Mouse (Mus musculus) layer of hippocampus, adult 18-20 months (tissue): ENCODE results near the gene Map4k3. TPM values are rescaled to one million over a fixed set of nuclear protein-coding genes. Genes with fewer than 3 reads are reported as not detected.

ENCODE experiments used
- DNase-seq, 2 experiments: peaks; one replicate each; pipeline ENCODE4 v3.0.0; 2022; ENCODE audit warnings: low spot score in 2 of 2
- total RNA-seq, 2 experiments: library from RNA; stranded (reverse); gene quantifications; 2 replicates each; pipeline ENCODE4 v1.2.3; 2021

The Map4k3 gene
- total RNA-seq, 2 experiments from 2014 or later = 87.2 to 94.3 TPM

DNA sequence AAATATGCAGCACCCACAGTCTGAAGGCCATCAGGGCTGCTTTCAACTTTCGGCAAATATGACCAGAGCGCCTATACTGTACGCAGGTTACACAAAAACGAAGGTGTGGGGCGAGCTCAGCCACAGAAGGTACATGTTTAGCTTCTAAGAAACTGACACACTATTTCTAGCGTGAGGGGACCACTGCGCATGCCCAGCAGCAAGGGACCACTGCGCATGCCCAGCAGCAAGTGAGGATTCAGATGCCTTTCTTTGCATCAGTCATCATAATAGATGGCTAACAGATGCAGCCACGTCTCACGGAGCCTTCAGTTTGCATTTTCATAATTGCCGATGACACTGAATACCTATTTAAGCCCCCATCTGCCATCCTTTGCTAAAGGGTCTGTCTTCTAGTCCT lies 39.6 kb downstream of the Map4k3 start:
- no peak for DNase-seq

DNA sequence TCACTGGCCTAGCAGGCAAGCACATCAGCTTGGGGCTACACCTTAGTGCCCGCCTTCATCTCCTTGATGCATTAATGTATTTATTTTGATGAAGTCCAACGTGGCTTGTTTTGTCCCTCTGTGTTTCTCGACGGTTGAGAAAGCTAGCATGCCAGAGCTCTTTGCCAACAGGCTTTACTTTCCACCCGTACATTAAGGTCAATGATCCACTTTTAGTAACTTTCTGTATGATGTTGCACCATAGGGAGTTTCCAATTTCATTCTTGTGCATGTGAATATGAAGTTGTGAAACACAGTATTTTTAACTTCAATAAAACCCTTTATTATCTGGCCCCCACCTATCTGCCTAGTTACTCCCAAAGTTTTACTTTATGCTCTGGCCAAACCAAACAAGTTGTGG lies 42.2 kb downstream of the Map4k3 start:
- DNase-seq = no peak

DNA sequence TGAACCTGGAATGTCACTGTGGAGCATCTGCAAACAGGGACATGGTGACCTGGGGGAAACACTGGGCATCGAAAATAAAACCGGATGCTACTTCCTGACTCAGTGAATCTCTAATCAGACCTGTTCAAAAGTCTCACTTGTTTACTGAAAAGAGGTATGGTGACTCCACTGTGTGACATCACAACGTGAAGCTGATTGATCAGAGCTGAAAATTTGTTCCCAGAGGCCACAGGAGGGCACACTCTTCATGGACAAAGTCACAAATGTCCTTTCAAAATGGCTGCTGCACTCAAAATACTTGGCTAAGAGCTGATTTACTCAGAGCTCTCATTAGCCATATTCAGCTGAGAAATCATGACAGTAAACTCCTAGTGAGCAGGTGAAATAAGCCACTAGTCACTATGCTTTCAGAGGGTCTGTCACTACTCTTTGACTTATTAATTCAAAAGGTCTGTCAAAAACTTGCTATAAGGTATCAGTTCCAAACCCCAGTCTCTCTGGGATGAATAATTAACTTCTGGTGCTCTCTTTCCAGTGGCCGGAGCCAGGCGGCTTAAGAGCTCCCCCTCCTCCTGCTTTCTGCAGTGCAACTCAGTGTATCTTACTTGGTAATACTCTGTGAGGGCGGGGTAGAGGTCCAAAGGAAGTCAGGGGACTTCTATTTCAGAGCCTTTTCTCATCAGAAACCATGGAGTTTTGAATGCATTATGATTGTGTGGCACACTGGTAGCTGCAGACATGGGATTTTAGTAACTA lies 44.3 kb downstream of the Map4k3 start:
- no peak for DNase-seq

DNA sequence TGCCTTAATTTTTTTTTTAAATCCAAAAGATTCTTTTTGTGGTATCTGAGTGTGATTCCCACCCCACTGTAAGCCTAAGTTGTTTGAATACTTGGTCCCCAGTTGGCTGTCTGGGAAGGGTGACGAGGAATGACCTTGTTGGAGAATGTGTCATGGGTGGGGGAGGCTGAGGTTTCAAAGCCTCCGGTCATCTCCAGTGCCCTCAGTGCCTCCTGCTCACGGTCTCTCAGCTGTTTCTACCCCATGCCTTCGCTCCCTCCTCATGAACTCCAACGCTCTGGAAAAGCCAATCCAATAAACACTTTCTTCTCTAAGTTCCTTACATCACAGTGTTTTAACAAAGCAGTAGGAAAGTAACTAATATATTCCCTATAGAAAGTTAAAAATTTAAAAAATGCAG lies 45.2 kb downstream of the Map4k3 start:
- DNase-seq = no peak

DNA sequence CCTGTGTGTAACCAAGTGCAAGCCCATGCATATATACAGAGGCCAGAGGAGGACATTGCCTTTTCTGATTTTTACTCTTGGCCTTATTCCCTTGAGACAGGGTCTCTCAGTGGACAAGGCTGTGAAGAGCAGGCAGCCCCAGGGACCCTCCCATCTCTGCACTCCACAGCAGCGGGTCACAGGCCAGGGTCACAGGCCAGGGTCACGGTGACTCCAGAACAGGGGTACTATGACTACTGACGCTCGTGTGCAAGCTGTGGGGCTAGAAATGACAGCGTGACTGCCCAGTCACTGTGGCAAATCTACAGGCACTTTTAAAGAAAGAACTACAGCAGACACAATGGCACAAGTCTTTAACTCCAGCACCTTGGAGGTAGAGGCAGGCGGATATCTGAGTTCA lies 50.1 kb downstream of the Map4k3 start:
- DNase-seq = no peak

DNA sequence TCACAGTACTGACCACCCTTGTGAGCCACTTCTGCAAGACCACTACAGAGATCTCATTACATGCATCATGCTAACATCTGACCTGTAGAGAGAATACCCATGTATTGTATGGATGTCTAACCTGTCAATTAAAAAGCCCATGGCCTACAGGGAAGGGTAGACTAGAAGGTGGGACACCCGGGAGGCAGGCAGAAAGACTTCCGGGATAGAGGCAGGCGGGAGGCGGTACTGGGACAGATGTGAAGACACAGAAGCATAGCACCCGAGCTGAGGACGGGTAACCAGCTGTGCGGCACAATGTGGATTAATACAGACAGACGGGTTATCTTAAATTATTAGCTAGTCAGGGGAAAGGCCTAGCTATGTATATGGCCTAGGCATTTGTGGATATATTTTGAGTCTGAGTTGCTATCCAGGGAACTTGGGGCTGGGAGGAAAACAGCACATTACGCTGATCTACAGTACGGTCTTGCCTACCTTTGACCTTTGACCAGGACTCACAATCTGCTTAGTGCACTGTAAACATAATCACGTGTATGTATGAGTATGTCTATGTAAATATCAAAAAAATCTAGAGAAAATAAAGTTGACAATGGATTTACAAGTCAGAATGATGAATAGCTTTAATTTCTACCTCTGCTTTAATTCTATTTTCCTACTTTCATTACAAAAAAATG lies 51.3 kb downstream of the Map4k3 start:
- no peak for DNase-seq

DNA sequence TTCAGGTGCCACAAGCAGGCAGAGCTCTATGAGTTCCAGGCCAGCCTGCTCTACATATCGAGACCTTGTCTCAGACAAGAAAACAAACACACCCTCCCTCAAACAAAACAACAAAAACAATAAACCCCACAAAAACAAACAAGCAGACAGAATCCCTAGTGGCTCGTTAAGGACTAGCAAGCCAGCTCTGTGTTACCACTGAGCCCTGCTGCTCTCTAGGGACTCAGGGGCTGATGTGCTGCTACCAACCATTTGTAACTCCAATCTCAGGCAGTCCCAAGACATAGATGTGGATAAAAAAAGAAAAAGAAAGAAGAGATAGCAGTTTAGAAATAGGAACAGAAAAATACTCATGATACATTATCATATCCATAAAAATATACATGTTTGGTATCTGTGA lies 52.1 kb downstream of the Map4k3 start:
- DNase-seq = no peak

DNA sequence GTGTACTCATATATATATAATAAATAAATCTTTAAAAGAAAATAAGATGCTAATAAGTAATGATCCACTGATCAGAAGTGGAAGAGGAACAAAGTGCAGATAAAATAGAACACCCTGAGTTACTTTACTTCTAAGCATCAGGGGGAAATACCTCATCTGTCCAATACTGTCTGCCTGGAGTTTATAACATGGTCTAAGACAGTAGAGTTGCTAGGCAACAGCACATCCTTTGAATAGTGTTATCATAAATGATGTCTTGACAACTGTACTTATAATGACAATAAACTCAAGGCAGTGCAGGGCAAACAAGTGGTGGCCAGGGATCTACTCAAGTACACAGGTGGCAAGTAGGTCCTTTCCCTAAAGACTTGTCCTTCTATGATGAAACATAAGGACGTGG lies 57.9 kb downstream of the Map4k3 start:
- DNase-seq = no peak

DNA sequence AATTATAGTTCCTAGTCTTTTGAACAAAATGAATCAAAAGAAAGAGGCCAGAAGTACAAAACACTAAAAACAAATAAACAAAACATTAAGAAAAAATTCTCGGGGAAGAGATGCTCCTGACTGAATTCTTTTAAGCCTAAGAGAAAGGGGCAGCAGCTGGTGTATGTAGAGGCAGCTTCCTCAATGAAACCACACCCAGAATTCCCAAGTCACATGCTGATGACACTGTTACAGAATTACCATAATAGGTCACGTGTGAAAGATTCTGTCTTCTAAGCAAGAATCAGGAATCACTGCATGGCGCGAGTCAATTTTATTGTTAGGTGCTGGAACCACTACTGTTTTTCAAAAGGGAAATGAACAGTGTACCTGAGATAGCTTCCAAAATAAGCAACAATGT lies 64.7 kb downstream of the Map4k3 start:
- DNase-seq = no peak

DNA sequence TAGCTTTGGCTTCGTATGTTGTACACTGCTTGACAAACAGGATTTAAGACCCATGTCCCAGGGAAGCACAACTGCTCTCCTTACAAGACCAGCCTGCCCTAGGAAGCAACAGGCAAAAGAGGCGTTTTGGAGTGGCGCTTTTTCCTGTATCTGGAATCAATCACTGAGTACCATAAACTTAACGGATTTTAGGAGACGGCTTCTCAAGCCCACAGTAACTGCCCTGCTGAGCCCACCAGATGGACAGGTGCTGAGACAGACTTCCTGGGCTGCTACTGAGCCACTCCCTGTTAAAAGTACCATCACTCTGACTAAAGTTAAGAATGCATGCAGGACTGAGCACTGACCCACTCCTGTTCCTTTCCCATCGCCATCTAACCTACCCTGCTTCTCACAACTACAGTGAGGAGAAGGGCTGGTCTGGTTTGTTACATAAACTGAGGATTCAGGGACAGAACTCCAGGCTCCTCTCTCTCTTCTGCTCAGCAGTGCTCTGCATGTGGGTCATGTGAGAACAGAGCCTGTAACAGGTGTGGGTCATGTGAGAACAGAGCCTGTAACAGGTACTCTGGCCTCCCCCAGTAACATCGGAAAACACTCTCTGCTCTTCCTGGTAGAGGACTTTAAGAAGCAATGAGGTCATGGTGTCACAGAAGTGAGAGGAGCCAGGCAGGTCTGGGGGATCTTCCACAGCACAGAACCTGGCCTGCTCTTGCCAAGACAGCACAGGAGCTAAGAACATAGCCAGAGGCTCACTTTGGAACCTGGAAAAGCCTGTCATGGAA lies 65.3 kb downstream of the Map4k3 start:
- DNase-seq = no peak

DNA sequence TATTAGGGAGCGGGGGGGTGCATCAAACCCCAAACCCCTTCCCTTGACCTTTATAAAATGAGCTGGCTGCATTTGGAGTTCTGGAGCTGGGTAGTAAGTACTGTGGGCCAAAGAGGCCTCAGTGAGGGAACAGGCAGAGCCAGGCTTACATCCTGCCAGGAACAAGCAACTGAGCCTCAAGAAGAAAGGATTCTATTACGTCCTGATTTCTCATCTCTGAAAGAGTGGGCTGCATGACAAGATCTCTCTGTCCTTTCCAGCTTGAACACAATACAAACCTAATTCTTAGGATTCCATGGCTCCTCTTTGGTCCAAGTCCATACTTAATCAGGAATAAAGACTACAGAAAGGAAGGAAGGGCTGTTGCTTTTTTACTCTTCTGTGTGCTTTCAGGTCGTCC lies 66.4 kb downstream of the Map4k3 start:
- DNase-seq = peak in 1 of 2 experiments; percentile 30

DNA sequence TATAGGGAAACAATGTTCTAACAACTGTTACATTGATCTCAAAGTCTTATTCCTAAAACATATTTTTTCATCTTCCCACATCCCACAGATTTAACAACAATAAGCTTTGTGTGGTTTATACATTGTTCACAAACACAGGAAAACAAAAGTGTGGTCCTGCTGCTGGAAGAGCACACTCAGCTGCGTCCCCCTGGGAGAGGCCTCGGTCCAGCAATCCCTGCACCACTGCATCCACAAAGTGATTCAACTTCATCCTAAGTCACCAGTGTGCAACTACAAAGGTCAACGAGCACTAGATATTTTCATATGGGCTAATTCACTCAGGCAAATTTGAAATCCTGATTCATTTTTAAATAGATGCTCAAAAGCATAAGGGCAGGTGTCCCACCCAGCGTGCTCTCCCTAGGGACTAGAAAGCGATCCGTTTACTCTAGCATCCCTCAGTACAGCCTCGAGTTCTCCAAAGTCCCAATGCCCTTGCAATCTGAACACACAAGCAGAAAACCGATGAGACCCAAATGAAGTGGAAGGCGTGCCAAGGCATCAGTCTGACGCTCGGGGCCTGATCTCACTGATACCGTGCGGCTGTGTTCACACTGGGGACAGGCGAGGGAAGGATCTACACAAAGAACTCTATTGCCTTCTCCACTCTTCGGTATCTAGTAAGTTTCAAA lies 67.4 kb downstream of the Map4k3 start:
- no peak for DNase-seq

DNA sequence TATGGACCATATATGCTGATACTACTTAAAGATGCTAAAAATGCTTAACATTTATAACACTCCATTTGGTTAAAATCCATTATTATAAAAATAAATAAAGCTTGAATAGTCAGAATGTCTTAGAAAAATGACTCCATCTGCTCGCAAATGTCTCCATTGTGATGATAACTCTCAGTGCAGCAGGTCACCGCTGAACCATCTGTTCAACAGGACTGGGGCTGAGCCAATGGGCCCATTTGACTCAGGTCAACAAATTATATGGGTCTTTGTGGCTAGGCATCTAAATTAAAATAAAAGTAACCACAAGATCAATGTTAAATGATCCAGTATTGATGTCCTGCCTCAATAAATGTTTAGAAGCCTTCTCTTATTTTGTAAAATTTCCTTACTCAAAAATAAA lies 68.1 kb downstream of the Map4k3 start:
- DNase-seq = no peak

DNA sequence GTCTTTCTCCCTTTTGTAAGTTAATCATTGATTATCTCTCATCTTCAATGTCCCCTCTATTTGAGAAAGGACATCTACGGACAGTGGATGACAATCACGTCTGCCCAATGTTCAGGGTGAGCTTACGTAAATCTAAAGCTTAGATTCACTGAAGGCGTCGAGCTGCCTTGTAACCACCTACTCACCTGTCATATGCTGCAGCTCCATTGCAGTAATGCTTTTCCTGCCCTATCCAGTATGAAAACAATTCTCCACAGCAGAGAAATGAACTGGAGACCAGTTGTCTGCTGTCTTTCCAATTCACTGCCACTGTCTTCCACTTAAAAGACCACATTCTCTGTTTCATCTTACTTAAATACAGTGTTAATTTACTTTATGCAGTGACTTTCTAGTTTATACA lies 68.5 kb downstream of the Map4k3 start:
- no peak for DNase-seq

DNA sequence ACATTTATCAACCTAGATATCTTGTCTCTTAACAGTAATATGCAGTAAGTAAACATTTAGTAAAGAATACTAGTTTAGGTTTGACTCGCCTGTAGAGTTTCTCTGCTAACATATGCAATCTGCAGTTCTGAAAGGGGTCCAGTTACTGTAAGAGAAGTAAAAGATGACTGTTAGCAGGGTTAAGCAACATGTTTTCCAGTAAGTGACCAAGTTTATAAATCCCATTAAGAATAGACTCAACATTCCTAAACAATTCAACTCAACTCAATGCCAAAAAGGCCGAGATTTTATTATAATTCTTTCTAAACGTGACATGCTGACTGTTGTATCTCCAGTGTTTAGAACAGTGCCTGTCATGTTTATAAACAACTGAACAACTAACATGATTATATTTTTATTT lies 74.0 kb downstream of the Map4k3 start:
- DNase-seq = no peak

DNA sequence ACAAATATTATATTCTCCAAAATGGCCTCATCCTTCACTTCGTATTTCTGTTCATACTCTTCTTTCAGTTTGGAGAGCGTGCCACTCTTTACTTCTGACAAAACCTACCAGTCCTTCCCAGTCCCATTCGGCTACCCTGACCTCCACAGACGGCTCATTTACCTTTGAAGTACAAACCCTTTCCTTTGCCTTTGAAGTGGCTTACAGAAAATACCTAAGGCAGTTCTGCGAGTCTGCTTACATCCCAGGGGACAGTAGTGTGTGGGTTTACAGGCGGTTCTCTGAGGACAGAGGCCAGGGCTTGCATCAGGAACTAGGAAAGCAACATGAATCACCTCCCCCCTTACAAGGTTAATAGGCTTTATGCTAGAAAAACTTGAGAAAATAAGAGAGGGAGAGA lies 75.5 kb downstream of the Map4k3 start:
- no peak for DNase-seq

DNA sequence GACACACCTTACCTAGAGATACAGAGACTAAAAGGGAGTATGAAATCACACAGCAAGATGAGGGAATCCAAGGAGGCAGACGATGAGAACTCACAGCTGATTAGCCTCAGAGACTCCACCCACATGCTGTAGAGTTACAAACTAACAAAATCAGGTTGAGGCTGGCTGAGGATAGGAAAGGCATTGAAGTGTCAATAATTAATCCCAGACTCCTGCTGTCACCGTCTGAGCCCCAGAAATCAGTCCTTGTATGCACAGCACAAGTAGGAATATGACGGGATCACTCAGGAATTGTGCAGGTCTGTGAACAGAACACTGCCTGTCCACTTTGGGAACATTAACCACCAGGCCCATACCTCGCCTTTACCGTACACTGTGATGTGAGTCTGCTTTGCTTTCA lies 81.4 kb downstream of the Map4k3 start:
- DNase-seq = no peak

DNA sequence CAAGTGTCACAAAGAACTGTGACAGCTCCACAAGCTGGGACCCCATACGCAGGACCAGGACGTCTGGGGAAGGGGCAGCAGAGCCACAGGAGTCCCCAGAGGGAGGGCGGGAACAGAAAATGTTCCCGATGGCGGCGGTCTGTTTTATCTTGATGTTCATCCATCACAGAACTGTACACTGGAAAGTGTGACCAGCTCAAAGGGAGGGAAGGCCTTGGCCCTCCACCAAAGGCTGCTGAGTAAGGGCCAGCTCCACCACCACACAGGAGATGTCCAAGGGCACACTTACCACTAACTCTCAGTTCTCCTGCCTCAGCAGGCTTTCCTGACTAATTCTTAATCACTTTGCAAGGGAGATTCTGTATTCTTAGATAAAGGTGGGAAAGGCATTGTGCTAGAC lies 82.2 kb downstream of the Map4k3 start:
- DNase-seq = no peak

DNA sequence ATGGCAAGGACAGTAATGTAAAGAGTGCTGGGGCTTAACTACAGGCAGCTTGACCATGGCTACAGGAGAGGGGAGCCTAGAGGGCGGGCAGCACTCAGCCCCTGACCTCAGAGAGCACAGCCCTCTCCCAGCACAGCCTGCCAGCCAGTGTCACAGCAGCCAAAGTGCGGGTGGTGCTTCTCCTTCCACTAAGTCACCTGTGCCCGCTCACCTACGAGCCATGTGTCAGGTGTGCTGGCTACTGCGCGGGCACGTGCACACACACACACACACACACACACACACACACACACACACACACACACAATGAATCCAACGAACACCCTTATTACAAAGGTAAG lies 82.6 kb downstream of the Map4k3 start:
- no peak for DNase-seq

DNA sequence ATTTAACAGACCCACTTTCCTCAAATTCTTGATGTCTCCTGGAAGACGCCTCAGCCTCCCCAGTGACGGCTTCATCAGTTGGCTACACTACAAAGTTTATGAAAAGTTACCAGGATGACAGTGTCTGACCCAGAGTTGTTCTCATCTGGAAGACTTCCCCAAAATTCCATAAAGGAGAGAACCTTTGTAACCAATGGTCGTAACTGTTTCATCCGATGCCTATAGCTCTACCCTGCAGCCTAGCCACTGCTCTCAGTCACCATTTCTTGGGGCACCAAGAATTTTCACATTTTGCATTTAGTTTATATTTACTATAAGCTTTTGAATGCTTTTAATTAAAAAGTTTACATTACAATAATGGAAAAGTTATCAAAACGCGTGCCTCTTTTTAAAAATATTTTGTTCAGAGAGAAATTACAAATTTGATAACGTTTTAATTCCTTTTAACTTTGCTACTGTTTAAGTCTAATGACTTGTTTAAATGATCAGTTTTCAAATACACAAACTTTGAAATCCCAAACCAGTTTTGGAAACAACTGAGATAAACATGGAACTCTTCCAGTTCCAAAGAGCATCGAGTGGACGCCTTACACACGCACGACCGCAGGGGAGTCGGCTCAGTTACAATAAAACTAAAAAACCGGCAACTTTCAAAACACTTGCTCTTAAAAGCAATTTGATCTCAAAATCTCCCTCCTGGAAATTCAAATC lies 83.1 kb downstream of the Map4k3 start:
- no peak for DNase-seq

DNA sequence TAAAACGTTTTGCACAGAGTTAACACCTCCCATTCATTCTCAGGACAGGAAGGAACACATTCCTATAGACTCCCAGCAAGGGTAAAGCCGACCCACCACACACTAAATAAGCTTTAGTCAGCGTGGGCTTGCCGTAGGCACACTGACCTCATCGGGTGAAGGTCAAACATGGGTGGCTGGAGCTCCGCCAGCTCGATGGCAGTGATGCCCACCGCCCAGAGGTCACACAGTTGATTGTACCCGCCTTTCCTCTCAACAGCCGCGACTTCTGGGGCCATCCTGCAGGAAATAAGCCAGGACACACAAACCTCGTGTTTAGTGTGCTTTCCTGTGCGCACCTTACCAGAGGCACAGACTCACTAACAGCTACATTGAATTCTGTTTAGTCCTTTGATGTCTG lies 83.7 kb downstream of the Map4k3 start:
- no peak for DNase-seq
